Mouse (Mus musculus): ENCODE results near the gene Cel.

The Cel gene

DNA sequence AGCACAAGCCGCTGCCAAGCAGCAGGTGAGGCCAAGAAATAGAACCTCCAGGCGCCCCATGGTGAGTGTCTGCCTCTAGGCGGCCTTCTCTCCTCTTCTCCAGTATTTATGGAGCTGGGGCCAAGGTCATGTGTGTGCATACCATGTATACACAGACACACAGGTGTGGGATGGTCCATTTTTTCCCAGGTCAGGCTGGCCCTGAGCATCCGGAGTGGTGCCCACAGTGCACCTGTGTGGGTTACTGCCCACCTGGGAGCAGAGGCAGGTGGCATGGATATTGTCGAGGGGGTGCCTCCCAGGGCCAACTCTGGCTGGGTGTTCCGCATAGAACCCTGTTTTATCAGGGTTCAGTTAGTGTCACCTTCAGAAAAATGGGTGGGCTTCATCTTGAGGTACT lies at the start of gene Cel:
Cel (minus strand) TSS at position 101 of the 400 bp plus-strand sequence.
- no peak for DNase-seq (ENCODE audit: low read depth, low spot score)

DNA sequence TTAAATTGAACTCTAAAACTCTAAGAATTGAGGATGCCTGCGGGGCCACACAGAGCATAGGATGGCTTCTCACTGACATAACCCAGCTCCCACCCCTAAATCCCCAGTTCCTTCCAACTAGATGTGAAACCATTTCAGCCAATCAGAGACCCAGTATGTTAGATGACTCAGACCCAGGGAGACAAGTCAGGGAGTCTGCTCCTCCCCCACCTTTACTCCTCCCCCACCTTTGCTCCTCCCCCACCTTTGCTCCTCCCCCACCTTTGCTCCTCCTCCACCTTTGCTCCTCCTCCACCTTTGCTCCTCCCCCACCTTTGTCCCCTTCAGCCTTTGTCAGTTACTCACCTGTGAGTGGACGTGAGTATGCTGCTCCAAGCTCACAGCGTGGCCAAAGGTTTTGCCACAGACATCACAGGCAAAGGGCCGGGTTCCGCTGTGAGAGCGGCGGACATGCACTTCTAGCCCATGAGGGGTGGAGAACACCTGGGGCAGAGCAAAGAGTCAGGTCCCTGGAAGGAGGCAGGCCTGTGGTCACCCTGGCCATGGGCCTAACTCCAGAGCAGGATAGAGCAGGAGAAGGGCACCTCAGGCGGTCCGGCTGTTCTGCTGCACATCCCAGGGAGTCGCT lies 49.3 kb upstream of the Cel start:
- DNase-seq (ENCODE audit: low read depth, low spot score), result no peak

DNA sequence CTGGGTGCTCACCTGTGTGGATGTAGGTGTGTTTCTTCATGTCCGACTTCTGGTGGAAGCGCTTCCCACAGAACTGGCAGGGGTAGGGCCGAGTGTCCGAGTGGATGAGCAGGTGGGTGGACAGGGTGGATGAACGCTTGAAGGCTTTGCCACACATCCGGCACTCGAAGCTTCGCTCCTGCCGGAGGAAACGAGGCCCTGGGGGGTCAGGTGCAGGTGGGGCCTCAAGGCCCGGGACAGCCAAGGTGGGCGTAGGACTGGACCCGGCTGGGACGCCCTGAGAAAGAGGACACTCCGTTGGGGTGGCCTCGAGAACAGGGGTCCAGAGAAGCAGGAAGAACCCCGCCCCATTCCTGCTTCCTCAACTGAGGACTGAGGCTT lies 48.2 kb upstream of the Cel start:
- no peak for DNase-seq (ENCODE audit: low read depth, low spot score)

DNA sequence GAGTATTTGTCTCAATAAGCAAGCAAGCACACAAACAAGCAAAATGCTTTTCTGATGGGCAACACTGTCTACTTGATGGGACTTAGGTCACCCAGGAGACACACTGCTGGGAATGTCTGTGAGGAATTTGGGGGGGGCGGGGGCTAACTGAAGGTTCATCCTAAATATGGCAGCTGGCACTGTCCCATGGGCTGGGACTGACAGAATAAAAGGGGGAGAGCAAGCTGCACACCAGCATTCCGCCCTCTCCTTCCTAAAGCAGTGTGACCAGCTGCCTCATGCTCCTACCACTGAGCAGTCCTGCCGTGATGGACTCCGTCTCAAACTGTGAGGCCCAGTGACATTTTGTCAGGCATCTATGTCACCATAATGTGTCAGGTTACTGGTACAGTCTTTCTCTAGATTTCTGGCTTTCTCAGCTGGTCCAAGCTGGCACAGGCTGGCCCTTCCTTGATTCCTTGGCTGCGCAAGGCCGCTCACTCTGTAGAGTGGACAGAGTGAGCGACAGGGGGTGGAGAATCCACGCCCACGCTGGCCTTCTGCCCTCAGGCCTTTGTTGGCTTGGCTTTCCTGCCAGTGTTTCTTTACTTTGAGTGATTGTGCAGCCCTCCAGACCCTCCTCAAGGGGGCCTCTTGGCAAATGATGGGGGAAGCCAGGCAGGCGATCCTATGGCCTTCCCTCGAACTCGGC lies 47.7 kb upstream of the Cel start:
- no peak for DNase-seq (ENCODE audit: low read depth, low spot score)

DNA sequence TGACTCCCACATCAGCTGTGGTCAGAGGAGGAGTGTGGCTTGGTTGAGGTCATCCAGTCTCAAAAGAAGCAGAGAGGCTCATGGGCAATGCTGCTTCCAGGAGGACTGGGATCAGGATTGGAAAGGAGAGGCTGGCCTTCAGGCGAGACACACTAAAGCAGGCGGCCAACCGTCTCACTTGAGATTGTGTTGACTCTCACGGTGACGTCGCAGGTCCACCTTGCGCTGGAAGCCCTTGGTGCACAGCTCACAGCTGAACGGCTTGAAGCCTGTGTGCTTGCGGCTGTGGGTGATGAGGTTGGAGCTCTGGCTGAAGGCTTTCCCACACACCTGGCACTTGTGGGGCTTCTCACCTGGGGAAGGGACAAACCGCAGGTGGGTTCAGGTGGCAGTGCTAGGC lies 46.6 kb upstream of the Cel start:
- DNase-seq (ENCODE audit: low read depth, low spot score), result no peak

DNA sequence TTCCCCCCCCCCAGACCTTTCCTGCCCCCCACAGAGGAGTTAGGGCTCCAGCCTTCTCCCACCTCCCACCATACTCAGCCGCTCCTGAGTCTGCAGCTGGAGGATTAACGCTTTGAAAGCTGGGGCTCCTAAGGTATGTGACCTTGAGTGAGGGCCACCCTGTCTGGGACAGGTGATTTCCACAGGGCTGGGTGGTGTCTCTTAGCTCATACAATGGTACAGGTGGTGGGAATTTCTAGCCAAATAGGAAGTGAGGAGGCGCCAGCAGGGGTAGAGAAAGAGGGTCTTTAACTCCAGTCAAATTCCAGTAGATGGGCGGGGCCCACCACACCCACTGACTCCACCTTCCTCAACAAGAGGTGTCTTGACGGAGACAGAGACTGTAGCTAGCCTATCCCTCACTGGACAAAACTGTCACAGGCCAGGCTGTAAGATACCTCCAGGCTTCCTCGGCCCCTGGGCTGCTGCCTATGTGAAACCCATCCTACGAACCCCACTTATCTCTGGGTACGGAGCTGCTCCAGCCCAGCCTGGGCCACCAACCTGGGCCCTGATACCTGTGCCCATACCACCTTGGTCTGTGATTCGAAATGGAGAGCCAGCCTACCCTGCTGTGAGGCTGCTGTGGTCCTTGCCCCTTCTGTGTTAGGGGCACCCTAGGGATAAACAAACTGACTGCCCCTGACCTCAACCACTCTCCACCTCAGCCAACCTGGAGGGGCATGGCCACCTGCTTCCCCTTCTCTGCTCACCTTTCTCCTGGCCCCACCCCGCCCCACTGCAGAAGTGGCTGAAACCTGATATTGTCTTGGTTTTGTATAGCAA lies 44.4 kb upstream of the Cel start:
- DNase-seq (ENCODE audit: low read depth, low spot score), result no peak

DNA sequence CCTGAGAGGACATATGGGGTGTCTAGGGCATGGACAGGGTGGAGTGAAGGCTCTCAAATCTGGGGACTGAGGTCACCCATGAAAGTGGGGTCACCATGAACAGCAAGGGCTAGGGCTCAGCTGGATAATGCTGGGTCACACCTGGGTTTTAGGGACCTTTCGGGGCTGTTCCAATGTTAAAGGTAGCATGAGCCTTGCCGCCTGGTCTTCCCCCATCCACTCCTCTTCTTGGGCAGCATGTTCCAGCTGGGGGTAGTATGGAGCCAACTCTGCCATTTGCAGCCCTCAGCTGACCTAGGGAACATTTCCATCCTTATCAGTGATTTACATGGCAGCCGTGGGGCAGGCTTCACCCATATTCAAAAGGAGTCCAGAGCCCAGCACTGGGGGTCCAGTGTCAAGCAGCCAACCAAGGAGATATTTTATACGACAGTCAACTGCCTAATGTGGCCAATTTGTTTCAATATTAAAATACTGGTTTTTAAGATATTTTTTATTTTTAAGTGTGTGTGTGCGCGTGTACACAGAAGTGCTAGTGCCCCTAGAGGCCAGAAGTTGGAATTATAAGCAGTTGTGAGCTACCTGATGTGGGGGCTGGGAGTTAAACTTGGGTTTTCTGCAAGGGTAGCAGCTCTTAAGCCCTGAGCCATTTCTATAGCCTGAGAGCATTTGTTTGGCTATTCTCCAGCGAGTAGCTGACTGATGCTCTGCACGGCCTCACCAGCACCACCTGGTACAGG lies 43.6 kb upstream of the Cel start:
- DNase-seq (ENCODE audit: low read depth, low spot score), result no peak

DNA sequence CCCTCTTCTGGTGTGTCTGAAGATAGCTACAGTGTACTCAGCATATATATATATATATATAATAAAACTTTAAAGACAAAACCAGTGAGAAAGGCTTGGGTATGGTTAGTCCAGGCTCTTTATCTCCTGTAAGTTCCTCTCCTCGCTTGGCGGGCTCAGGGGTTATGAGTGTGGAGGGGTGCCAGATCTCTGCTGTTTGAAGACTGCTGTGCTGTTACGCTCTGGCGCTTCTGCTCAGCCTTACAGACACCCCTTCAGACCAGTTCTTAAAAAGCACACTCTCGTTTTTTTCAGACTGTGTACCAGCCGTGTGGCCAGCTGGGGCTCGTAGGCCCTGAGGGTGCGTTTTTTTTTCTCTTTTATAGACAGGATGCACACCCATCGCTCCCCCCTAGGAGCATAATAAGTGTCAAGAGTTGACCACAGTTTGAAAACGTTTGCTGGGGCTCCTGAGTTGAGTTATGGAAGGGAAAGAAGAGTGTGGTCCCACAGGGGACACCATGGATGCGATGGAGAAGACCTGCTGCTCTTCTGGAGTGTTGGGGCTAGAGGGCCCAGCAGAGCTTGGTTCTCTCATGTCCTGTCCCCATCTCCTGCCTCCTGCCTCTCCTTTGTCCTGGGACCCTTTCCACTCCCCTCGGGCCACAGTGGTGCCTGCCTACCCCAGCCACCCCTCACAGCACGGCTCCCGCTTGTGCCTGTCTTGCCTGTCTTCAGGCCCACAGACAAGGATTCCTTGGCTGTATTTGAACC lies 42.8 kb upstream of the Cel start:
- DNase-seq (ENCODE audit: low read depth, low spot score), result no peak

DNA sequence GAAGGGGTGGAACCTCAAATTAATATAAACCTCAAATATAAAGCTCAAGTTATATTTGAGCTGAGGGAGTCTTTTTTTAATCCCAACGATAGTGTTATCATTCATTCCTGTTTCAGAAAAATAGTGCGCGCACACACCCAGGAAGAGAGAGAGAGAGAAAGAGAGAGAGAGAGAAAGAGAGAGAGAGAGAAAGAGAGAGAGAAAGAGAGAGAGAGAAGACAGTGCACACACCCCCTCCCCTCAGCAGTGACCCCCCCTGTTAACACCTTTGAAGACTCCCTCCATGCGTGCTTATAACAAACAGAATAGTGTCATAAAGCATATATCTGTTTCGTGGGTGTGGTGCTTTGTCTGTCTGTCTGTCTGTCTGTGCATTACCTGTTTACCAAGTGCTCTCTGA lies 40.3 kb upstream of the Cel start:
- DNase-seq (ENCODE audit: low read depth, low spot score), result no peak

DNA sequence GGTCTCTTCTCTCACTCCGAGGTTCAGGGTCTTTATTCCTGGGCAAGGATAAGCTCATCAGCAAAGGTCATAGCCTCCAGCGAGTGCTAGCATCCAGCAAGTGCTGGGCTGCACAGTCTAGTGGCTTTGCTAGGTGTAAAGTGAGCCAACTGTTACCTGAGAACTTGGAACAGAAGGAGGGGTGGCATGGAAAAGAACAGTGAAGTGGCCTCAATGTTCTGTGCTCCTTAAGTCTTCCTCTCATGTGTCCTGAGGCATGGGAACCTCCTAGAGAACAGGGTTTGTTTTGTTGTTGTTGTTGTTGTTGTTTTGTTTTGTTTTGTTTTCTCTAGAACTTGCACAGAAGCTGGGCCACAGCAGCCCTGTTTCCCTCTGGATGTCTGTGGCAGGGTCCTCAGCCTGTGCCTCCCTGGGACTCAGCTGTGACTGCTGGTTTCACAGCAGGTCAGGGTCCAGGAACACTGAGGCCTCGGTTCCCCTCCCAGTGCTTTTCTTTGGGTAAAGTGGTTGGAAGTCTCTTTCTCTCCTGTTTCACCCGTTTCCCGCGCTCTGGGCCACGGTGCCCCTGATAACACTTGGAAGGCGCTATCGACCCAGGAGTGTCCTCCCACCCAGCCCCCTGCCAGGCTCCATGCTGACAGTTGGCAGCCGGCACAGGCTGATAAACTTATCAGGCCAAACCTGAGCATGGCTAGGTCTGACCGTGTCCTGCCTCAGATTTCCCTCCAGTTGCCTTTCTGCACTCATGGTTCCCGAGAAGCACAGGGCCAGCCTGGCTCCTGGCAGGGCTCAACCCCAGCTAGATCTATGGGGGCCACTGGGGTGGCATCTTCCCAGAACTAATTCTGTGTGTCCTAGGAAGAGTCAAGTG lies 38.8 kb upstream of the Cel start:
- peak; percentile 86 for DNase-seq (ENCODE audit: low read depth, low spot score)

DNA sequence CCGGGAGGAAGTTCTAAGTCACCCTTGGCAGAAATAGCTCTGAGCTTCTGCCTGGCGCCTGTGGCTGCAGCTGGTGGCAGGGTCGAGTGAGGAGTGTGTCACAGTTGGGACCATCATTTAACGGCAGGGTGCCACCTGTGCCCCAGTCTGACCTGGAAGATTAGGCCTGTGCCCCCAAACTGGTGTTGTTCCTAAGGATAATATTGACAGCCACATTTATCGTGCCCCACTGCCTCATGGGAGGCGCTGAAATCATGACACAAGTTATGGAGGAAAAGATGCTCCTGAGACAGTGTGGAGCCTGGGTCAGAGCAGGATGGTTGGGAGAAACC lies 36.3 kb upstream of the Cel start:
- no peak for DNase-seq (ENCODE audit: low read depth, low spot score)

DNA sequence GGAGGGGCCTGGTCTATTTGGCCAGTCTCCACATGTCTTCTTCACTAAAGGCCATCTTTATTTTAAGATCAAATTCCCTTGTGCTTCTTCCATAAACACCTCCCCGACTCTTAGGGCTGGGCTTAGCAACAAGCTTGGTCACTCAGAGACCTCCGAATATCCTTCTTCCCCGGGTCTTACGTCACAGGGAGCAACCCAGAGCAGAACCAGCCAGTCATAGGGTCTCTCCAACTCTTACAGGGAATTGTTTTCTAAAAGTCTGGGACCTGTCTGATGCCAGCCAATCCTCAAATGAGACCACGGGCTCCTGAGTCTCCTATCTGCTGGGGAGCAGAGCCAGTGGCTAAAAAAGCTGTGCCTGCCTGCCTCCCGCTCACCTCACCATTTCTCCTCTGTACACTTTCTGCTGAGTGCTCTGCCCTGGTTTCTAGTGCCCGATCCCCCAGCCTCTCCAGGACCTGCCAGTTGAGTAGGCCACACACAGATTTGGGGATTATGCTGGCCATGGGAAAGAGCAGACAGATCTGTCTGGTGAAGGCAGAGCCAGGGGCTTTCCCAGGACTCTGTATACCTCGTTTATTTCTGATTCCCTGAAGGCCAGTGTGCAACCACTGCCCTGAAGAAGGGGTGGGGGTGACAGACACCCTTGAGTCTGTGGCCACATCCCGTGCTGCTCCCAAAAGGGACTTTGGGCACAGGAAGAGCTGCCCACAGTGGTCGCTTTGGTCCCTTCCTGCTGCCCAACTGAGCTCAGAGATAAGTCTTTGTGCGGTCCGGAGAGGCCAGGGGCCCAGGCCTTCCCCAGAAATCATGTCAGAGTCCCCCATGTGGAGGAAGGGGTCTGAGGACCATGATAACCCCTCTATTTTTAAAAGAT lies 35.7 kb upstream of the Cel start:
- no peak for DNase-seq (ENCODE audit: low read depth, low spot score)

DNA sequence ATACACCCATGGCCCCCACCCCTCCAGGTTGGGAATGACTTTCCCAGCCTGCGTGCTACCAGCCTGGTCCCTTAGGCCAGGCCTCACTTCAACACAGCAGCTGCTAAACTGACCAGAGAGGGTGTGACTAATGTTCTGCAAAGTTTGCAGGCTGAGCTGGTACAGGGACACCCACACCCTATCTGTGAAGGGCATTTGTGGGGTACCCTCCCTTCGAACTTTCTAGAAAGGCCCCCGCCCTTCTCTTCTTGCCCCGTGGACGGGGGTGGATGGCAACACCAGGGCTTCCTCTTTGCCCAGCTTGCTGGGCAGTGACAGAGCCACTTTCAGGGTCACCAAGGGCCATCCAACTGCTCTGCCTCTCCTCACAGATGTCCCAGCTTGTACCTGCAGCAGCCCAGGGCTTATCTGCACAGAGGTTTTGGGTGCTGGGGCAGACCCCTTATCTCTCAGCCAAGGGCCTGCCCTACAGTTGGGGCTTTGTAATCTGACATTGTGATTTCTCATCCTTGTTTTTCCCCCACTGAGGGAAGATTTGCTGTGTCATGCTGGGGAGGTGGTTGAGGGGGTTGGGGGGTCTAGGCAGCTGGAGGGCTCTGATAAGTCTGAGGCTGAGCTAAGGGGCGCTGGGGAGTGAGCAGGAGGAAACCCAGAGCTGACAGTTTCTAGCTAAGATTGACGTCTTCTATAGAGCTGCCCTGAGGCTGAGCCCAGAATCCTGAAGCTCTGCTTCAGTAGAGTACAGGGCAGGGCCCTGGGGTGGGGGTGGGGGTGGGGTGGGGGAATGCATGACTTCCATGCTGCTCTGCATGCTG lies 34.7 kb upstream of the Cel start:
- DNase-seq (ENCODE audit: low read depth, low spot score), result no peak

DNA sequence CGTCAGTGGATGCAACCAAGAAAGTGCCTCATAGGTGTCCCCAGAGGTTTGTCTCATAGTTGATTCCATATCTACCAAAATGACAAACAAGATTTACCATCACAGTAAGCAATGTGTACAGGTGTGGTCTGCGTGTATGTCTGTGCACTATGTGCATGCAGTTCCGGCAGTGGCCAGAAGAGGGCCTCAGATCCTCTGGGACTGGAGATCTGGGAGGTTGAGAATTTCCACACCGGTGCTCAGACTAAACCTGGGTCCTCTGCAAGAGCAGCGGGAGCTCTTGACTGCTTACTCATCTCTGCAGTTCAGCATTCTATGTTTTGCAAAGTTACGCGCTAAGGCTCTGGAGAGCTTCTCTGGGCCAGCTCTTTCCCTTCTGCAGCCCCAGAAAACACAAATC lies 33.8 kb upstream of the Cel start:
- peak; percentile 75 for DNase-seq (ENCODE audit: low read depth, low spot score)

DNA sequence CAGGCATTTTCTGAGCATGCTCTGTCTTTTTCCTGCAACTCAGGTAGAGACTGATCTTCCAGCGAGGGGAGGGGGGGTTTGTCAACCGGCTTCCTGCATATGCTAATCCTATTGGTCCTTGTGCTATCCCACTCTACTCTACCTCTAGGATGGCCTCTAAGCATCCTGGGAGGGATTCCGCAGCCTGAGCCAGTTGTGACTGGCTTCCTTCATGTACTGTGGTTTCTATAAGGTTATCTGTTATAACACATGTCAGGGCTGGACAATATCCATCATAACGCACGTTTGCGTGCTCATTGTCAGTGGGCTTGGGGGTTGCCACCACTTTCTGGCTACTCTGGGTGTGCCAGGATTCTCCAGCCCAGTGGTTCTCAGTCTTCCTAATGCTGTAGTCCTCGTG lies 32.8 kb upstream of the Cel start:
- DNase-seq (ENCODE audit: low read depth, low spot score), result no peak

DNA sequence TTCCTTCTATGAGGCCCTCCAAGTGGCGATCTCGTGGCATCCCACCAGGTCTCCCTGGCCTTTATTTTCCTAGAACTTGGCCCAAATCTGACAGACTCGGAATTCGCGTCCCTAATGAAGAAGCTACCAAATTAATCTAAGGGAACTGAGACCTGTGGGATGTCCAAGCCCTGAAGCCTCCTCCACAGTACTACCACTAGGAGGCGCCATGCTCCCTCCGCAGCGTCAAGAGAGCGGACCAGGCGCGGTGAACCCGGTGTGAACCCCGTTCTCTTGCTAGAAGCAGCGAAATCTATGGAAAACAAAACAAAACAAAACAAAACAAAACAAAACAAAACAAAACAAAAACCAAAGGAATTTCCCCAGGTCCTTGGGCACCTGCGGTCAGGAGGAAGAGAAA lies 29.6 kb upstream of the Cel start:
- DNase-seq (ENCODE audit: low read depth, low spot score), result peak; percentile 75

DNA sequence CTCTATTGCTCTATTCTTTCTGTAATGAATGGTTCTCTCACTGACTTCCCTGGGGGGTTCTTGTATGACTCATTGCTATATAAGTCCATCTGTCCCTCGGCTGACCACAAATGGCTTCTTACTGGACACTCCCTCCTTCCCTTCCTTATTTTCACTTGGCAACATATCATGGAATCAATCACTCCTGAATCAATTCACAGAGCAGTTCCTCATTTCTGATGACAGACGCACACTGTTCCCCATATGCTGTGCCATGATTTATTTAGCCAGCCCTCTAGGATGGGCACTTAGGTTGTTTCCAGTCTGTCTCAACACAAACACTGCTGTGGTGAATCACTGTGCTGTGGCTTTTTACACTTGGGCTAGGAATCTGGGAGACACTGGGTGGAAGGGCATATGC lies 28.3 kb upstream of the Cel start:
- no peak for DNase-seq (ENCODE audit: low read depth, low spot score)

DNA sequence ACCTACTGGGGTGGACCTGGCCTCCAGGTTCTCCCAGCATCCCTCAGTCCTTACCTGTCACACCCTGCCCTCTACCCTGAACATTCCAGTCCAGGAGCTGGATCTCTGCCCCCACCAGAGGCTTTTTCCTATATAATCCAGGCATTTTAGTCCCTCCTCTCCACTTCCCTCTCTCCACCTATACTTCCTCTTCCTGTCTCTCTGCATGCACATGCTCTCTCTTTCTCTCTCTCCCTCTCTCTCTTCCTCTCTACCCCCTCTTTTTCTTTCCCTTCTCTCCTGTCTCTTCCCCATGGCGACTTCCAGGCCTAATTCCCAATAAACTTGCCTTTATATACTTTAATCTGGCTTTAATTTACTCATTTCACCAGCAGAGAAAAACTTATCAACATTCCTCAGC lies 25.4 kb upstream of the Cel start:
- no peak for DNase-seq (ENCODE audit: low read depth, low spot score)

DNA sequence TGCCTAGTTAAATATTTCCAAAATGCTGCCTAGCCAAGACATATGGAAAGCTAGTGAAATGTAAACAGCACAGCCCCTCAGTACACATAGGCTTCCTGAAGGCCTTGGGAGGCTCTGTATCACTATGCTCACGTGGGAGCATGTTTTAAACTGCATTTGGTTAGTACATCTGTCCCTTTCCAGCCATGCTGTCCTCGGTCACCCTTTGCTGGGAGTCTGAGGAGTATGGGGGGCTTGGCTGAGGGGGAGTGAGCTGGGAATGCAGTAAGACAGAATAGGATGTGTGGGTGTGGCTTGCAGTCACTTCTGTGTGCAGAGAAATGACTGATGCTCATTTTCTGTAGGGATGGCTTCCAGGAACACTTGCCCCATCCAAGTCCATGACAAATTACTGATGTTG lies 22.5 kb upstream of the Cel start:
- DNase-seq (ENCODE audit: low read depth, low spot score), result no peak

Measured in c-Kit-negative CD71-positive TER-119-positive erythroid progenitor cells, embryonic 14.5 days (primary cell).